Mouse (Mus musculus) ES-Bruce4 (cell line): ENCODE data around the gene B3gnt4.

Source experiments
- CTCF ChIP-seq: IDR thresholded peaks from one replicate; pipeline ENCODE4 v1.8.1; 2011; ENCODE audit warnings: low read depth, low read length
- EP300 ChIP-seq: IDR thresholded peaks from 2 replicates; pipeline ENCODE4 v1.6.1; 2011; ENCODE audit warnings: low read depth, low read length; ENCODE audit not compliant: insufficient read depth
- POLR2A ChIP-seq: IDR thresholded peaks from one replicate; pipeline ENCODE4 v1.8.1; 2011; ENCODE audit warnings: low read length; ENCODE audit not compliant: insufficient read depth

DNA sequence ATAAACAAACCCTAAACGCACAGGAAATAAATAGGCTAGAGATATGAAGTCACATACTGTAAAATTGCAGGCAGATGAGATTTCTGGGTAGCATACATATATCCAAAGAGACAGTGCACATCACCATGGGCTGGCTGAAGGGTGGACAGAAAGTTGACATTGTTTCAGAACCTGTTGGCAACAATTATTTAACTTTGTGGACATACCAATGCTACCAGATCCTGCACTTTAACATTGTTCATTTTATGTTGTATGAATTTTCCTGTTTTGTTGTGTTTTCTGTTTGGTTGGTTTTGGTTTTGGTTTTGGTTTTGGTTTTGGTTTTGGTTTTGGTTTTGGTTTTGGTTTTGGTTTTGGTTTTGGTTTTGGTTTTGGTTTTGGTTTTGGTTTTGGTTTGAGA lies 45.6 kb upstream of the B3gnt4 start:
- TF ChIP-seq CTCF (no peak), EP300 (no peak), POLR2A (no peak)
